Mouse (Mus musculus): ENCODE measurements around the gene Tspan5. TPM values are rescaled to one million over a fixed set of nuclear protein-coding genes. Genes with fewer than 3 reads are reported as not detected.

The Tspan5 gene
- polyA plus RNA-seq, 1 experiment, result 226 TPM

DNA sequence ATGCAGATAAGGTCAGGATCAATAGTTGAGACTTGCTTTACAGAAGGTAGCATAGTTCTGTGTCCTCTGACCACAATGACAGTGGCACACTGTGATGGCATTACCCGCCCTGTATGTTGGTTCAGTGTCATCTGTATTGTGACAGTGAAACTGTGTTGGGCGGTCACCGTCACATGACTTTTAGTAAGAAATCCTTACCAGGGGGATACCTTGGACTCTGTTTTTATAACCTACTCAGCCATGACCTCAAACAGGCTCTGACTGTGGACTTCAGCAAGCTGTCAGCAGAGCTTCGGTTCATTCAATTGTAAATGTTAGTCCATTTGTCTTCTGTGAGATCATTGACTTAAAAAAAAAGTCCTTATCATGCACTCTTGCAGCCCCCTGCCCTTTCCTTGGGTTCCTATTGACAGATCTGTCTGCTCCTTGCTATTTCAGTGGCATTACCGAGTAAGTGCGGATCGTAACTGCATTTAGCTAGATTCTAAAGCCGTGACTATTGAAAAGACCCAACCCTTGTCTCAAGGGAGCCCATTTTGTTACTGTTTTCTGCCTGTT is 84.3 kb downstream of the Tspan5 start:
- TF ChIP-seq CTCF (IDR thresholded peaks at IDR 0.05; ENCODE audit: extremely low read depth, insufficient read depth, low read length) (no peak), POLR2A (IDR thresholded peaks at IDR 0.05; ENCODE audit: extremely low read depth, insufficient read depth, low read length) (no peak)
- Histone ChIP-seq H3K27ac (ENCODE audit: insufficient read depth, low read length) (no peak overlapping the region), H3K4me3 (ENCODE audit: insufficient read depth, low read length) (no peak overlapping the region), H3K4me1 (ENCODE audit: control insufficient read depth, insufficient read depth, low read length) (peaks cover 15% of the 10 kb centered on the region)

DNA sequence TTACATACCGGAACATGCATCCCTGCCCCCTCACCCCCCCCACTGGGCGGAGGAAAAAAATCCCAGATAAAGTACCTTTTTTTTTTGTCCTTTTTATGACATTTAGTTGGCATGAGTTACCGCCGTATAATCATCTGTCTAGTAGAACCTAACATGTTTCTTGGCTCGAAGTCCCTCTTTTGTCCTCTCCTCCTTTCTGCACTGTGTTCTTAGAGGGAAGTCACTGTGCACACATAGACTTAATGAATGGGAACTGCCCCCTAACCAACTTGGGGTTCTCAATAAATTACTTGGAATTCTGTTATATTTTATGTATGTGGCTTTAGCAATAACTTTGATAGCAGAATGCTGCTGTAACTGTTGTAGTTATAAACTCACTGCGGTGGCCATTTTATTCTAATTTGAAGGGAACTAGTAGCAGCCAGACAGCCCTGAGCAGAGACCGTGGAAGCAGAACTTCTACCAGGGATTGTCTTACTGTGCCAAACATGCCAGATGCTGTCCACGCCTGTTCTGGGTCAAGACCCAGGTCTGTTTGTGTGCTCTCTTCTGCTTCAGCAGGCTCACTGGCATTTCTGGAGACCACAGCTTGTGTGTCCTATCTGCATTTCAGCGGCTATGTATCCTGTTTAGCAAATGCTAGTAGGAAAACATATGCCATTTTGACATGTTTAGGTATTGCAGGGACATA is 91.0 kb downstream of the Tspan5 start:
- no peak overlapping the region for H3K27ac ChIP-seq (ENCODE audit: insufficient read depth, low read length)

DNA sequence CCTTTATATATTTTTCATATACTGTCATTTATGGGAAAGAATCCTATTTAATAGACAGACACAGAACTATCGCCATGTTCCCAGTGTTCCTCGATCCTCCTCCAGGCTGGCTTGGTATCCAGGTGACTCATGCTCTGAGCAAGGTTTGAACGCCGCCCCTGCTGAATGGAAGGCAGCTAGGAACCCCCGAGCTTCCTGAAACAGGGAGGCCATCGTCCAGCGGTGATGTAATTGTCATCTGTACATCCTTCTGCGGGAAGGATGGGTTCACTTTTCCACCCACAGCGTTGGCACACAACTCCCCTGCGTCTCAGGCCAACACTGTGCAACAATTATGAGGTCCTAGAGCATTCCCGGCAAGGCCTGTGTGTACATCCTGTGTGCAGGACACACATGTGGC is 92.2 kb downstream of the Tspan5 start:
- peaks cover 12% of the 10 kb centered on the region; the same call in 1 of the 2 replicates for H3K4me1 ChIP-seq (ENCODE audit: control insufficient read depth, insufficient read depth, low read length)
- no peak overlapping the region for H3K4me3 ChIP-seq (ENCODE audit: insufficient read depth, low read length)
- no peak for TF ChIP-seq POLR2A (IDR thresholded peaks at IDR 0.05; ENCODE audit: extremely low read depth, insufficient read depth, low read length)
- TF ChIP-seq CTCF (IDR thresholded peaks at IDR 0.05; ENCODE audit: extremely low read depth, insufficient read depth, low read length), result no peak
- no peak overlapping the region for H3K27ac ChIP-seq (ENCODE audit: insufficient read depth, low read length)

More for the DNA sequence above, 91.0 kb downstream of the Tspan5 start:
- no peak for TF ChIP-seq CTCF (IDR thresholded peaks at IDR 0.05; ENCODE audit: extremely low read depth, insufficient read depth, low read length)
- no peak for TF ChIP-seq POLR2A (IDR thresholded peaks at IDR 0.05; ENCODE audit: extremely low read depth, insufficient read depth, low read length)
- Histone ChIP-seq H3K4me3 (ENCODE audit: insufficient read depth, low read length) (no peak overlapping the region), H3K4me1 (ENCODE audit: control insufficient read depth, insufficient read depth, low read length) (peaks cover 10% of the 10 kb centered on the region; the same call in 1 of the 2 replicates)

DNA sequence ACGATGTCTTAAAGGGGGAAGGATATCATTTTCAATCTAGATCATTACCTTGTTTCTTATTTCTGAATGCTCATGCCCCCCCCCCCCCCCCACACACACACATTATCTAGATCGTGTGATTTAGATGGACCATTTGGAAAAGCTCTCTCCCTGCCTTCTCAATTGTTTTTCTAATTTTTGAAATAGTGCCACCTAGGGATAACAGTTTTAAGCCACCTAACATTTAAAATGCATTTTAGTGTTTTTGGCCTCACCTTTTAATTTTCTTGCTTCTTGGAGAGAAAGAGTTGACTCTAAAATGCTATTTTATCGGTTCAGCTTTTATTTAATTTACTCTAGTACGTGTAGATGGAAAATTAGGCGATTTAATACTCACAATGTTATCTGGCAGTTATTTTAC is 94.9 kb downstream of the Tspan5 start:
- Histone ChIP-seq H3K27ac (ENCODE audit: insufficient read depth, low read length) (no peak overlapping the region), H3K4me3 (ENCODE audit: insufficient read depth, low read length) (no peak overlapping the region), H3K4me1 (ENCODE audit: control insufficient read depth, insufficient read depth, low read length) (peaks cover 13% of the 10 kb centered on the region; the same call in 1 of the 2 replicates)
- TF ChIP-seq CTCF (IDR thresholded peaks at IDR 0.05; ENCODE audit: extremely low read depth, insufficient read depth, low read length) (no peak), POLR2A (IDR thresholded peaks at IDR 0.05; ENCODE audit: extremely low read depth, insufficient read depth, low read length) (no peak)

DNA sequence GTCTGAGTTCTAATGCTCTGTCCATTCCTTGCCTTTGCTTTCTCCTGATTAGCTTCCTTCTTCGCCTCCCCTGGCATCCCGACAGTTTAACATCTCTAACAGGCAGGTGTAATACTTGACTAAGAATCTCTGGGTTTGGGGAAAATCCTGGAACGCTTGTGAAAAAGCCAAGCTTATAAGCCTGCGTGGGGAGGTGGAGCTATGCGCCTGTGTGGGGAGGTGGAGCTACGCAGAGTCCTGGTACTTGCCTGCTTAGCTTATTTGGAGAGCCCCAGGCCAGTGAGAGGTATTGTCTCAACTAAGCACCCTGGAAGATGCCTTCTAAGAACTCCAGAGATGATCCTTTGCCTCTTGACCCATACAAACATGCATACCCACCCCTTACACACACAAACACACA is 95.7 kb downstream of the Tspan5 start:
- peaks cover 11% of the 10 kb centered on the region; the same call in 1 of the 2 replicates for H3K4me1 ChIP-seq (ENCODE audit: control insufficient read depth, insufficient read depth, low read length)
- TF ChIP-seq POLR2A (IDR thresholded peaks at IDR 0.05; ENCODE audit: extremely low read depth, insufficient read depth, low read length) (no peak), CTCF (IDR thresholded peaks at IDR 0.05; ENCODE audit: extremely low read depth, insufficient read depth, low read length) (no peak)
- no peak overlapping the region for H3K4me3 ChIP-seq (ENCODE audit: insufficient read depth, low read length)
- H3K27ac ChIP-seq (ENCODE audit: insufficient read depth, low read length), result no peak overlapping the region

DNA sequence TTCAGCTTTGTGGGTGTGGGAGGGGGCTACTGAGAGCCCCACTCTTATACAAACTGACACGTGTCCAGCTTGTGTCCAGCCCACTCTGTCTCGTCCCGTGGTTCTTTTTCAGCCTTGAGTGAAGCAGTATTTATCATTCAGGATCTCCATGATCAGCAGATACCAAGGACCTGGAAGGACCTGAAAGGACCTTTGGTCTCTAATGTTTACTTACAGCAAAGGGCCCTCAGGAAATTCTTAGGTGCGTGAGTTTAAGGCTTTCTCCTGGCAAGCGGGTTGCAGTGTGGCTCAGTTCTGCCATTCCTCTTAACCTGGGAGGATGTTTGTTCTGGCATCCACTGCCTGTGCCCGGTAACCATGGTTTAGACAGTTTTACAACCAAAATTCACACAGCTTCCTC is 97.7 kb downstream of the Tspan5 start:
- Histone ChIP-seq H3K27ac (ENCODE audit: insufficient read depth, low read length) (no peak overlapping the region), H3K4me1 (ENCODE audit: control insufficient read depth, insufficient read depth, low read length) (peaks cover 11% of the 10 kb centered on the region), H3K4me3 (ENCODE audit: insufficient read depth, low read length) (no peak overlapping the region)
- TF ChIP-seq CTCF (IDR thresholded peaks at IDR 0.05; ENCODE audit: extremely low read depth, insufficient read depth, low read length) (no peak), POLR2A (IDR thresholded peaks at IDR 0.05; ENCODE audit: extremely low read depth, insufficient read depth, low read length) (no peak)

DNA sequence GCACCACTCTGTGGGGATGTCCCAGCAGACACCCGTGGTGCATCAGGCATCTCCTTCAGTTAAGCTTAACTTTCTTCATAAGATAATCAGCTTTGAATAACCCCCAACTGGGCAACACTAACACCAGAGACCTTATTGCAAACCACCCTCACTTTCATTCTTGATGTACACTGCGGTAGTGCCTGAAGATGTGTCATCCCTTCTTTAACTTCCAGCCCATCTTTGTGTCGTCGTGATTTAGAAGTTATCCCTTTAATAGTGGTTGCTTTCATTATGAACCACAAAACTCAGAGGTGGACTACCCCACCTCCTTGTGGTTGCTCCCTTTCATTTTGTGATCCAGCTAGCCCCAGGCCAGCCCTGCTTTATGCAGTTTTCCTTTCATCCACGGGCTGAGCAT is 99.3 kb downstream of the Tspan5 start:
- TF ChIP-seq POLR2A (IDR thresholded peaks at IDR 0.05; ENCODE audit: extremely low read depth, insufficient read depth, low read length) (no peak), CTCF (IDR thresholded peaks at IDR 0.05; ENCODE audit: extremely low read depth, insufficient read depth, low read length) (no peak)
- Histone ChIP-seq H3K4me3 (ENCODE audit: insufficient read depth, low read length) (no peak overlapping the region), H3K4me1 (ENCODE audit: control insufficient read depth, insufficient read depth, low read length) (peaks cover 11% of the 10 kb centered on the region), H3K27ac (ENCODE audit: insufficient read depth, low read length) (no peak overlapping the region)

DNA sequence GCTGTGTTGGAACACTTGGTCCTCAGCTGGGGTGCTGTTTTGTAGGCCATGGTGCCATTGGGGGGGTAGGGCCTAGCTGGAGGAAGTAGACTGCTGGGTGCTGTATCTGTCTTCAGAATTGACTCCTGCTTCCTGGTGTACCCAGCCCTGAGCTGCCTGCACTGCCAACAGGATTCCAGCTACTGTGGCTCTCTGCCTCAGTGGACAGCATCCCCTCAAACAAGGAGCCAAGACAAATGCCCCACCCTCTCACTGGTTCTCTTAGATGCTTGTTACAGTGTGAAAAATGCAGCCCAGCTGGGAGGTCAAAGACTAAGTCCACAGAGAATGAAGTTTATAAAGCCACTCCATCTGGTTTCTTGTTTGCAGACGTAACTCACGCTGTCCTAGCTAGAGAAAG is 101.2 kb downstream of the Tspan5 start:
- TF ChIP-seq POLR2A (IDR thresholded peaks at IDR 0.05; ENCODE audit: extremely low read depth, insufficient read depth, low read length), result no peak
- no peak for TF ChIP-seq CTCF (IDR thresholded peaks at IDR 0.05; ENCODE audit: extremely low read depth, insufficient read depth, low read length)
- Histone ChIP-seq H3K27ac (ENCODE audit: insufficient read depth, low read length) (no peak overlapping the region), H3K4me1 (ENCODE audit: control insufficient read depth, insufficient read depth, low read length) (peaks cover 8% of the 10 kb centered on the region), H3K4me3 (ENCODE audit: insufficient read depth, low read length) (no peak overlapping the region)

DNA sequence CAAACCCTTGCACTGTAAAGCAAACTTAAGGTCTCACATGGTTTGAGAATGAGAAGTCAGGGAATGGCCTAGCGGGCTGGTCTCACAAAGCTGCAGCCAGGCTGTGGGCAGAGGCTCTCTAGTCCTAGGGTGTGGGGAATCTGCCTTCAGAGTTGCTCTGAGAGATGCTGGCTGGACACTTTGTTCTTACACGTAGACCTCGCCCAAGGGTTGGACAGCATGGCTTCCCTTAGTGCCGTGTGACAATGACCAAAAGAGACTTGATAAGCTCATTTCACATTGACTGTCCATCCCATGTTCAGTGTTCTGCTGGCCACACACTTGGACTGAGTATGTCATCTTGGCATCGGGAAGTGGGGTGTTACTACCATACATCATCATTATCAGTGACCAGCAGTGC is 101.6 kb downstream of the Tspan5 start:
- H3K27ac ChIP-seq (ENCODE audit: insufficient read depth, low read length), result no peak overlapping the region
- no peak overlapping the region for H3K4me3 ChIP-seq (ENCODE audit: insufficient read depth, low read length)
- TF ChIP-seq CTCF (IDR thresholded peaks at IDR 0.05; ENCODE audit: extremely low read depth, insufficient read depth, low read length) (no peak), POLR2A (IDR thresholded peaks at IDR 0.05; ENCODE audit: extremely low read depth, insufficient read depth, low read length) (no peak)
- peaks cover 8% of the 10 kb centered on the region for H3K4me1 ChIP-seq (ENCODE audit: control insufficient read depth, insufficient read depth, low read length)

DNA sequence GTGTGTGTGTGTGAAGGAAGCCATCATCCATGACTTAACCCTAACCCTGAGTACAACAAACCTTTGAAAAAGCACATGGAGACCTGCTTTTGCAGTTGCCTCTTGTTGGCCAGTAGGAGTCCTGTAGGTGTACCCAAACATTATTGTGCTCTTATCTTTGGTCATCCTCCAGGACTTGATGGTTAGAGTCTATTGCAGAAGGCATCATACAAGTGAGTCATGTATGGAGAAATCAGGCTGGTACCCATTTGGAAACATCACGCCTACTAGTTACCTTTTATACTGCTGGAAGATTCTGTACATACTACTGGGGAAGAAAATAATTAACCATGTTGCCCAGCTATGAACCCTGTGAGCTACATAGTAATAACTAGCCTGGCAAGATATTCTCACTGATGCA is 103.8 kb downstream of the Tspan5 start:
- Histone ChIP-seq H3K4me3 (ENCODE audit: insufficient read depth, low read length) (no peak overlapping the region), H3K27ac (ENCODE audit: insufficient read depth, low read length) (no peak overlapping the region), H3K4me1 (ENCODE audit: control insufficient read depth, insufficient read depth, low read length) (peaks cover 14% of the 10 kb centered on the region)
- TF ChIP-seq POLR2A (IDR thresholded peaks at IDR 0.05; ENCODE audit: extremely low read depth, insufficient read depth, low read length) (no peak), CTCF (IDR thresholded peaks at IDR 0.05; ENCODE audit: extremely low read depth, insufficient read depth, low read length) (no peak)

Measured in cortical plate, adult 2 months (tissue).